Mouse (Mus musculus) lung, embryonic 15.5 days (tissue): Measurements from ENCODE around the gene G2e3. TPM values are rescaled to one million over a fixed set of nuclear protein-coding genes. Genes with fewer than 3 reads are reported as not detected.

ENCODE experiments used
- ATAC-seq: fragments of 200-750 bp; cut with Nextera tagmentation; 2 replicates; pipeline ENCODE4 v1.8.0; 2017; ENCODE audit warnings: moderate number of reproducible peaks, borderline replicate concordance; ENCODE audit not compliant: low FRiP score, low TSS enrichment; ENCODE audit errors: extremely low read depth
- H3K27ac ChIP-seq: fragments of 300-500 bp; sonication (generic); 2 replicates; pipeline ENCODE4 v1.5.1; 2015; ENCODE audit warnings: moderate library complexity, mild to moderate bottlenecking, inconsistent platforms
- H3K27me3 ChIP-seq: fragments of 300-500 bp; sonication (generic); 2 replicates; pipeline ENCODE4 v1.6.1; 2015; ENCODE audit warnings: inconsistent platforms
- H3K36me3 ChIP-seq: fragments of 300-500 bp; sonication (generic); 2 replicates; pipeline ENCODE4 v1.6.1; 2015; ENCODE audit warnings: inconsistent platforms
- H3K4me1 ChIP-seq: fragments of 300-500 bp; sonication (generic); 2 replicates; pipeline ENCODE4 v1.6.1; 2015; ENCODE audit warnings: inconsistent platforms
- H3K4me2 ChIP-seq: fragments of 300-500 bp; sonication (generic); 2 replicates; pipeline ENCODE4 v1.6.1; 2015; ENCODE audit warnings: inconsistent platforms, mild to moderate bottlenecking, moderate library complexity
- H3K4me3 ChIP-seq: fragments of 300-500 bp; sonication (generic); 2 replicates; pipeline ENCODE4 v1.5.1; 2015; ENCODE audit warnings: mild to moderate bottlenecking, inconsistent platforms
- H3K9ac ChIP-seq: fragments of 300-500 bp; sonication (generic); 2 replicates; pipeline ENCODE4 v1.6.1; 2015; ENCODE audit warnings: inconsistent platforms
- H3K9me3 ChIP-seq: fragments of 300-500 bp; sonication (generic); 2 replicates; pipeline ENCODE4 v1.6.1; 2016; ENCODE audit warnings: inconsistent platforms
- WGBS: fragments of 180-500 bp; shearing (Covaris S2); methylation state at CpG from one replicate; pipeline ENCODE4 v1.1.7; 2015; 5-methylcytosine and 5-hydroxymethylcytosine counted together
- polyA plus RNA-seq: library from polyadenylated mRNA; unstranded; fragments of >200 nt; fragmentation: Nextera tagmentation; extraction: Ambion mirVana; gene quantifications from 2 replicates; pipeline ENCODE4 v1.2.1, GENCODE M21; 2015

The G2e3 gene
- polyA plus RNA-seq, 1 experiment from 2014 or later = 38.0 TPM

DNA sequence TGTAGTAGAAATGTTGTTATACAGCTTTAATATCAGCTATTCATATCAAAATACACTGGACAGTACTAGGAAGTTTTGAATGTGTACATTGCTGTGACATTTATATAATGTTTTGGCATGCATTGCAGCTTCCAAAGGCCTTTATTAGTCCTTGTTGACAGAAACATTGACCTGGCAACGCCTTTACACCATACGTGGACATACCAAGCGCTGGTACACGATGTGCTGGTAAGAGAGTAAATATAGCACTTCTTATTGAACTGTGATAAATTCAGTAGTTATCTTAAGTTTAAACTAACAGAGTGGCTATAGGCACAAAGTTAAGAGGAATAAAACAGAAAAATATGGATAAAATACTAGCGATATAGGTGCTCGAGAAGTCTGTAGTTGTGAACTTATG lies 52.0 kb downstream of the G2e3 start:
- Histone ChIP-seq H3K4me1 (no peaks in the 10 kb centered on the region), H3K36me3 (peaks cover 49% of the 10 kb centered on the region), H3K4me3 (no peak overlapping the region), H3K9ac (no peak overlapping the region), H3K9me3 (no peaks in the 10 kb centered on the region), H3K4me2 (no peak overlapping the region), H3K27ac (no peak overlapping the region), H3K27me3 (no peaks in the 10 kb centered on the region)
- WGBS = 94% methylated on average over 6 of the region's 6 CpGs
- ATAC-seq = no peak

GRCm38 (mm10) chr12:51402060-51402698 lies 54.3 kb downstream of the G2e3 start:
- H3K9me3 ChIP-seq = no peaks in the 10 kb centered on the region
- H3K27me3 ChIP-seq = no peaks in the 10 kb centered on the region
- no peak overlapping the region for H3K27ac ChIP-seq
- peaks cover 36% of the 10 kb centered on the region for H3K36me3 ChIP-seq
- H3K4me2 ChIP-seq = no peak overlapping the region
- H3K9ac ChIP-seq = no peak overlapping the region
- no peaks in the 10 kb centered on the region for H3K4me1 ChIP-seq
- no peak overlapping the region for H3K4me3 ChIP-seq
- 50% methylated on average over 5 of the region's 5 CpGs for WGBS
- ATAC-seq = no peak

- Histone ChIP-seq H3K9me3 (no peaks in the 10 kb centered on the region), H3K27ac (no peak overlapping the region), H3K4me3 (no peak overlapping the region), H3K27me3 (no peaks in the 10 kb centered on the region), H3K9ac (no peak overlapping the region), H3K36me3 (peaks cover 37% of the 10 kb centered on the region), H3K4me2 (no peak overlapping the region), H3K4me1 (no peaks in the 10 kb centered on the region)
- no peak for ATAC-seq
- WGBS = 49% methylated on average over 4 of the region's 4 CpGs
These were observed 56.2 kb downstream of the G2e3 start for GRCm38 (mm10) chr12:51403987-51404586.

DNA sequence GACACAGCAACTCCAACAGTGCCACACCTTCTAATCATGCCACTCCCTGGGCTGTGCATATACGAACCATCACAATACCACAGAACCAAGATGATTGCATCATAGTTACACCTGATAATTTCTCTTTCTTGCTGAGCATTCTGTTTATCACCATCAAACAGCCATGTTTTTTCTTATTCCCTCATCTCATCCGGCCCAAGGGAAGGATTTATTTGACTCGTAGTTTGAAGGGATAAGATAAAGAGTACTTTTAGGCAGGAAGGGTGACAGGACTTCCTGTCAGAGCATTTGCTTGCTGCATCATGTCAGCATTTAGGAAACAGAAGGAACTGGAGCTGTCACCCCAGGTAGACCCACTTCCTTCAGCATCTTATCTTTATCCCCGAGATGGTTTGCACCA lies 63.5 kb downstream of the G2e3 start:
- WGBS = 65% methylated on average over 4 of the region's 4 CpGs

More for the DNA sequence above, 63.5 kb downstream of the G2e3 start:
- no peak overlapping the region for H3K4me2 ChIP-seq
- no peak overlapping the region for H3K9ac ChIP-seq
- no peaks in the 10 kb centered on the region for H3K9me3 ChIP-seq
- H3K36me3 ChIP-seq = peaks cover 41% of the 10 kb centered on the region
- H3K4me1 ChIP-seq = no peaks in the 10 kb centered on the region
- no peak overlapping the region for H3K4me3 ChIP-seq
- H3K27me3 ChIP-seq = no peaks in the 10 kb centered on the region
- H3K27ac ChIP-seq = no peak overlapping the region
- no peak for ATAC-seq

Other genes starting within 250 kb of the G2e3 start
- gene Scfd1, start 29.4 kb downstream of the G2e3 start, polyA plus RNA-seq = 78.7 and 83.2 TPM in 2 replicates
- gene Coch, start 245.3 kb downstream of the G2e3 start, polyA plus RNA-seq = 0.70 and 0.90 TPM in 2 replicates